Mouse (Mus musculus) thymus, postnatal 10 days (tissue): ENCODE measurements around the gene Mecom.

ENCODE experiments used
- DNase-seq, 2 experiments: peaks; one replicate each; pipeline ENCODE4 v3.0.0; 2021; ENCODE audit warnings: low spot score in 2 of 2

Mecom gene

GRCm38 (mm10) chr3:30514051-30514754, 33.6 kb downstream of the Mecom start:
- DNase-seq, result no peak

GRCm38 (mm10) chr3:30513314-30513997, 34.4 kb downstream of the Mecom start:
- no peak for DNase-seq

- no peak for DNase-seq
Observed at GRCm38 (mm10) chr3:30512459-30513030, 35.3 kb downstream of the Mecom start.

GRCm38 (mm10) chr3:30511796-30512195, 36.0 kb downstream of the Mecom start:
- no peak for DNase-seq

GRCm38 (mm10) chr3:30511062-30511640, 36.7 kb downstream of the Mecom start:
- DNase-seq, result no peak

- DNase-seq, result no peak
Observed at GRCm38 (mm10) chr3:30510646-30511045, 37.2 kb downstream of the Mecom start.

GRCm38 (mm10) chr3:30510105-30510504, 37.7 kb downstream of the Mecom start:
- DNase-seq, result no peak

- no peak for DNase-seq
Observed at GRCm38 (mm10) chr3:30508930-30509910, 38.6 kb downstream of the Mecom start.

GRCm38 (mm10) chr3:30508296-30508929, 39.4 kb downstream of the Mecom start:
- peak; percentile 63 to 78 for DNase-seq

- no peak for DNase-seq
Observed at GRCm38 (mm10) chr3:30507576-30508295, 40.1 kb downstream of the Mecom start.

- DNase-seq, result no peak
Observed at GRCm38 (mm10) chr3:30507028-30507575, 40.7 kb downstream of the Mecom start.

GRCm38 (mm10) chr3:30506329-30507027, 41.3 kb downstream of the Mecom start:
- no peak for DNase-seq

- no peak for DNase-seq
Observed at GRCm38 (mm10) chr3:30505741-30506251, 42.0 kb downstream of the Mecom start.

- no peak for DNase-seq
Observed at GRCm38 (mm10) chr3:30504561-30504960, 43.2 kb downstream of the Mecom start.

- no peak for DNase-seq
Observed at GRCm38 (mm10) chr3:30503821-30504220, 44.0 kb downstream of the Mecom start.

GRCm38 (mm10) chr3:30498202-30498828, 49.5 kb downstream of the Mecom start:
- no peak for DNase-seq

GRCm38 (mm10) chr3:30494371-30494770, 53.4 kb downstream of the Mecom start:
- DNase-seq, result no peak

- no peak for DNase-seq
Observed at GRCm38 (mm10) chr3:30488808-30489207, 59.0 kb downstream of the Mecom start.

GRCm38 (mm10) chr3:30486422-30486821, 61.4 kb downstream of the Mecom start:
- no peak for DNase-seq
